Mouse (Mus musculus) liver, postnatal 0 days (tissue): ENCODE results near the gene Wipf1.

Experiments used
- CTCF ChIP-seq: sonication (generic); IDR thresholded peaks from 2 replicates; pipeline ENCODE4 v1.5.1; 2016; ENCODE audit warnings: antibody characterized with exemption, low read depth
- EP300 ChIP-seq: IDR thresholded peaks from 2 replicates; pipeline ENCODE4 v1.6.1; 2016; ENCODE audit warnings: antibody characterized with exemption, low read depth, mild to moderate bottlenecking

DNA sequence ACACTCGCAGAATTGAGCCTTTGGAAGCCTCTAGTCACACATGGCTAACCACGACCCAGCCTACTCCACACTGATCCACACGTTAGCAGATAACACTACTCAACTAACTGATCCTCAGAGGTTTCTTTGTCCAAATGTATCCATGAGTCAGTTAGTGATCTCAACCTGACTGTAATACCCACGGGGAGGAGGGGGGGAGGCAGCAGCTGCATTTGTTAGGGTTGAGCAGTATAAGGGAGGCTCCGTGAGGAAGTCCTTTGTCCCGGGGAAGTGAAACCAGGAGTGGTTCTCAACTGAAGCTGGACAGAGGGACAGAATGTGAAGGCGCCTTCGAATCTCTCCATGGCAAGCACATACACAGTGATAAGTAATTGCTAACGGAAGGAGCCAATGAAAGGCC, 2.8 kb downstream of the Wipf1 start:
- TF ChIP-seq CTCF, result no peak
- no peak for TF ChIP-seq EP300
